Mouse (Mus musculus) G1E (cell line): ENCODE data around the gene Cntn2.

Experiments used
- CTCF ChIP-seq: IDR thresholded peaks from 2 replicates; pipeline ENCODE4 v1.5.1; 2012; ENCODE audit warnings: low read depth, low read length, inconsistent platforms, mixed read lengths
- TAL1 ChIP-seq: conservative IDR thresholded peaks from 2 replicates; pipeline ENCODE4 v1.6.1; 2012; ENCODE audit warnings: low read depth, low read length, inconsistent platforms, mixed read lengths

- TF ChIP-seq CTCF (no peak), TAL1 (no peak)
Measured at GRCm38 (mm10) chr1:132483234-132483633, 59.8 kb downstream of the Cntn2 start.
